Mouse (Mus musculus) neural tube, embryonic 14.5 days (tissue): ENCODE data around the gene Nr2c2ap. TPM values are rescaled to one million over a fixed set of nuclear protein-coding genes. Genes with fewer than 3 reads are reported as not detected.

Source experiments
- ATAC-seq: fragments of 200-750 bp; cut with Nextera tagmentation; 2 replicates; pipeline ENCODE4 v1.8.0; 2017; ENCODE audit warnings: low read depth, mild to moderate bottlenecking, moderate TSS enrichment, moderate library complexity
- H3K27ac ChIP-seq: fragments of 300-500 bp; sonication (generic); 2 replicates; pipeline ENCODE4 v1.5.1; 2014; ENCODE audit warnings: low read depth, mild to moderate bottlenecking, control low read depth, low read length, moderate library complexity, mixed read lengths
- H3K27me3 ChIP-seq: fragments of 300-500 bp; sonication (generic); 2 replicates; pipeline ENCODE4 v1.6.1; 2014; ENCODE audit warnings: low read length; ENCODE audit not compliant: control insufficient read depth, insufficient read depth
- H3K36me3 ChIP-seq: fragments of 300-500 bp; sonication (generic); 2 replicates; pipeline ENCODE4 v1.6.1; 2014; ENCODE audit warnings: low read length, mixed read lengths; ENCODE audit not compliant: control insufficient read depth, insufficient read depth
- H3K4me1 ChIP-seq: fragments of 300-500 bp; sonication (generic); 2 replicates; pipeline ENCODE4 v1.6.1; 2014; ENCODE audit warnings: low read length; ENCODE audit not compliant: control insufficient read depth, insufficient read depth
- H3K4me2 ChIP-seq: fragments of 300-500 bp; sonication (generic); 2 replicates; pipeline ENCODE4 v1.6.1; 2014; ENCODE audit warnings: mild to moderate bottlenecking, low read depth, low read length, control low read depth
- H3K4me3 ChIP-seq: fragments of 300-500 bp; sonication (generic); 2 replicates; pipeline ENCODE4 v1.5.1; 2014; ENCODE audit warnings: low read depth, low read length, control low read depth, mixed read lengths
- H3K9ac ChIP-seq: fragments of 300-500 bp; sonication (generic); replicated peaks from 2 replicates; pipeline ENCODE4 v1.6.1; 2014; ENCODE audit warnings: low read depth, mild to moderate bottlenecking, control low read depth, low read length, mixed read lengths
- H3K9me3 ChIP-seq: fragments of 300-500 bp; sonication (generic); 2 replicates; pipeline ENCODE4 v1.6.1; 2016; ENCODE audit warnings: low read length; ENCODE audit not compliant: control insufficient read depth
- WGBS: fragments of 180-500 bp; shearing (Covaris S2); extraction: QIAGEN DNeasy Blood & Tissue Kit; methylation state at CpG from one replicate; pipeline ENCODE4 v1.1.7; 2014; 5-methylcytosine and 5-hydroxymethylcytosine counted together
- polyA plus RNA-seq: library from polyadenylated mRNA; unstranded; fragments of >200 nt; fragmentation: Nextera tagmentation; extraction: Ambion mirVana; gene quantifications from 2 replicates; pipeline ENCODE4 v1.2.1, GENCODE M21; 2014

Gene Nr2c2ap
- polyA plus RNA-seq, 1 experiment from 2014 or later: 35.3 TPM

GRCm38 (mm10) chr8:70130066-70130465 lies 1.1 kb upstream of the Nr2c2ap start:
- ATAC-seq: no peak
- H3K9ac ChIP-seq: no peak overlapping the region
- H3K27me3 ChIP-seq: no peaks in the 10 kb centered on the region
- H3K4me1 ChIP-seq: peaks cover 6% of the 10 kb centered on the region
- peaks cover 20% of the 10 kb centered on the region for H3K36me3 ChIP-seq
- no peaks in the 10 kb centered on the region for H3K9me3 ChIP-seq
- H3K4me3 ChIP-seq: no peak overlapping the region
- no peak overlapping the region; the same call in 1 of the 2 replicates for H3K27ac ChIP-seq
- H3K4me2 ChIP-seq: no peak overlapping the region
- WGBS: 80% methylated on average over 3 of the region's 3 CpGs

- no peak overlapping the region for H3K4me2 ChIP-seq
- no peak overlapping the region for H3K9ac ChIP-seq
- 90% methylated on average over 5 of the region's 5 CpGs for WGBS
- H3K4me3 ChIP-seq: no peak overlapping the region
- H3K9me3 ChIP-seq: no peaks in the 10 kb centered on the region
- no peak overlapping the region for H3K27ac ChIP-seq
- peaks cover 30% of the 10 kb centered on the region for H3K36me3 ChIP-seq
- H3K27me3 ChIP-seq: no peaks in the 10 kb centered on the region
- H3K4me1 ChIP-seq: peaks cover 14% of the 10 kb centered on the region
- ATAC-seq: no peak
These were observed 3.0 kb downstream of the Nr2c2ap start for GRCm38 (mm10) chr8:70134086-70134485.

GRCm38 (mm10) chr8:70134931-70135330 lies 3.8 kb downstream of the Nr2c2ap start:
- ATAC-seq: no peak
- H3K9ac ChIP-seq: no peak overlapping the region
- 90% methylated on average over 9 of the region's 9 CpGs for WGBS
- H3K36me3 ChIP-seq: peaks cover 30% of the 10 kb centered on the region
- H3K27me3 ChIP-seq: no peaks in the 10 kb centered on the region
- H3K9me3 ChIP-seq: no peaks in the 10 kb centered on the region
- peaks cover 14% of the 10 kb centered on the region for H3K4me1 ChIP-seq
- no peak overlapping the region for H3K4me2 ChIP-seq
- H3K27ac ChIP-seq: no peak overlapping the region
- H3K4me3 ChIP-seq: no peak overlapping the region

- Histone ChIP-seq H3K4me1 (peaks cover 21% of the 10 kb centered on the region), H3K4me2 (no peak overlapping the region), H3K36me3 (peaks cover 30% of the 10 kb centered on the region), H3K9me3 (no peaks in the 10 kb centered on the region), H3K27ac (no peak overlapping the region), H3K27me3 (no peaks in the 10 kb centered on the region), H3K9ac (no peak overlapping the region), H3K4me3 (no peak overlapping the region)
- no peak for ATAC-seq
- 77% methylated on average over 4 of the region's 4 CpGs for WGBS
These were observed 5.5 kb downstream of the Nr2c2ap start for GRCm38 (mm10) chr8:70136591-70136990.

GRCm38 (mm10) chr8:70137890-70138289 lies 6.8 kb downstream of the Nr2c2ap start:
- ATAC-seq: no peak
- H3K27me3 ChIP-seq: no peaks in the 10 kb centered on the region
- 0 out of 2 replicates have a peak overlapping the region, but pooled peaks have one; percentile 60 for H3K4me3 ChIP-seq
- H3K4me1 ChIP-seq: peaks cover 18% of the 10 kb centered on the region
- no peak overlapping the region for H3K27ac ChIP-seq
- no peak overlapping the region for H3K9ac ChIP-seq
- 83% methylated on average over 4 of the region's 4 CpGs for WGBS
- peaks cover 40% of the 10 kb centered on the region for H3K36me3 ChIP-seq
- no peaks in the 10 kb centered on the region for H3K9me3 ChIP-seq
- H3K4me2 ChIP-seq: peak overlapping the region; percentile 81

GRCm38 (mm10) chr8:70139026-70139857 lies 8.1 kb downstream of the Nr2c2ap start, which contains the start of the genes Rfxank, Borcs8 and Mef2b:
TSS of gene Rfxank (minus strand) at chr8:70139154.
TSS of gene Borcs8 (plus strand) at chr8:70139499.
TSS of gene Mef2b (plus strand) at chr8:70139711.
- peak; percentile 97 for ATAC-seq
- H3K4me1 ChIP-seq: peaks cover 18% of the 10 kb centered on the region
- peak within 1 kb of the TSS; percentile 81 for H3K4me2 ChIP-seq
- under 1% methylated on average over 46 of the region's 46 CpGs for WGBS
- peak within 1 kb of the TSS; percentile 63 for H3K9ac ChIP-seq
- H3K27me3 ChIP-seq: no peaks in the 10 kb centered on the region
- H3K27ac ChIP-seq: peak within 1 kb of the TSS; percentile 82
- peaks cover 27% of the 10 kb centered on the region for H3K36me3 ChIP-seq
- peak within 1 kb of the TSS; percentile 60 for H3K4me3 ChIP-seq
- no peaks in the 10 kb centered on the region for H3K9me3 ChIP-seq

GRCm38 (mm10) chr8:70139981-70140380 lies 8.8 kb downstream of the Nr2c2ap start:
- 15% methylated on average over 9 of the region's 9 CpGs for WGBS
- no peak for ATAC-seq
- Histone ChIP-seq H3K27me3 (no peaks in the 10 kb centered on the region), H3K4me3 (peak overlapping the region; percentile 60), H3K4me2 (peak overlapping the region; percentile 81), H3K27ac (peak overlapping the region; percentile 82), H3K4me1 (peaks cover 18% of the 10 kb centered on the region), H3K9me3 (no peaks in the 10 kb centered on the region), H3K9ac (peak overlapping the region; percentile 63), H3K36me3 (peaks cover 23% of the 10 kb centered on the region)

- no peaks in the 10 kb centered on the region for H3K4me1 ChIP-seq
These were observed 16.8 kb downstream of the Nr2c2ap start for GRCm38 (mm10) chr8:70147678-70148607.

More at GRCm38 (mm10) chr8:70147678-70148607, 16.8 kb downstream of the Nr2c2ap start:
- peaks cover 14% of the 10 kb centered on the region for H3K36me3 ChIP-seq
- no peak for ATAC-seq
- no peak overlapping the region for H3K4me2 ChIP-seq
- H3K4me3 ChIP-seq: no peak overlapping the region
- H3K9me3 ChIP-seq: no peaks in the 10 kb centered on the region
- no peak overlapping the region for H3K27ac ChIP-seq
- no peak overlapping the region for H3K9ac ChIP-seq
- WGBS: 87% methylated on average over 7 of the region's 7 CpGs
- H3K27me3 ChIP-seq: no peaks in the 10 kb centered on the region
